8 mouse cellular contexts compared by ENCODE assay signal in genomic region chr2:38927115-38927979, GRCm38 (mm10). TPM values are rescaled to one million over a fixed set of nuclear protein-coding genes. Genes with fewer than 3 reads are reported as not detected.
DNase-seq lines count a peak whose midpoint lies in the region; ATAC-seq and TF ChIP-seq lines count a peak whose summit lies in the region.

Nr6a1 (minus strand) TSS chr2:38927688.

- TF ChIP-seq POLR2A in kidney, adult 2 months (IDR thresholded peaks at IDR 0.05; ENCODE audit: low read depth, low read length): no peak

- peak; percentile 68 for TF ChIP-seq CTCF in kidney, adult 2 months (conservative IDR thresholded peaks at IDR 0.05; ENCODE audit: insufficient read depth, insufficient read length, low read depth, low read length)

- H3K4me3 ChIP-seq in kidney, adult 2 months (ENCODE audit: insufficient read depth, low read depth, low read length): peak within 1 kb of the TSS; percentile 51
- H3K4me3 ChIP-seq in liver, embryonic 13.5 days (replicated peaks): peak within 1 kb of the TSS; percentile 84
- H3K4me3 ChIP-seq in stomach, embryonic 16.5 days (replicated peaks; ENCODE audit: low read length): peak within 1 kb of the TSS; percentile 50

- no peaks in the 10 kb centered on the region for H3K36me3 ChIP-seq in kidney, adult 2 months (ENCODE audit: control insufficient read depth, insufficient read depth, low read length)
- H3K36me3 ChIP-seq in liver, embryonic 13.5 days: no peaks in the 10 kb centered on the region
- no peaks in the 10 kb centered on the region for H3K36me3 ChIP-seq in stomach, embryonic 16.5 days (ENCODE audit: control insufficient read depth, insufficient read depth, low read length)

- peak; percentile 76 to 77 for DNase-seq in B cell, adult 2 months
- peak; percentile 73 for DNase-seq in adrenal gland, adult 2 months
- DNase-seq in embryo, embryonic 11.5 days (ENCODE audit: low read depth, low spot score): peak; percentile 63
- peak; percentile 66 to 82 for DNase-seq in heart, adult 18-20 months
- peak; percentile 63 for DNase-seq in kidney, adult 2 months
- peak; percentile 61 for DNase-seq in liver, embryonic 13.5 days
- DNase-seq in natural killer cell, adult 2 months (ENCODE audit: low spot score in 2 of 2): peak; percentile 47 to 64

- ATAC-seq in liver, embryonic 13.5 days (ENCODE audit: low read depth): 0 out of 2 replicates have a peak, but pooled peaks have one; percentile 16
- peak; percentile 38; the same call in 1 of the 2 replicates for ATAC-seq in stomach, embryonic 16.5 days (ENCODE audit: insufficient read depth, low FRiP score)

- H3K27ac ChIP-seq in kidney, adult 2 months (ENCODE audit: insufficient read depth, low read depth, low read length): no peak within 1 kb of the TSS
- H3K27ac ChIP-seq in liver, embryonic 13.5 days: no peak within 1 kb of the TSS
- peak within 1 kb of the TSS; percentile 35; the same call in 1 of the 2 replicates for H3K27ac ChIP-seq in stomach, embryonic 16.5 days (ENCODE audit: low read length)

- no peaks in the 10 kb centered on the region for H3K4me1 ChIP-seq in kidney, adult 2 months (ENCODE audit: control insufficient read depth, insufficient read depth, low read length)
- H3K4me1 ChIP-seq in liver, embryonic 13.5 days (replicated peaks): peaks cover 33% of the 10 kb centered on the region
- H3K4me1 ChIP-seq in stomach, embryonic 16.5 days (ENCODE audit: control insufficient read depth, insufficient read depth, low read length): peaks cover 10% of the 10 kb centered on the region

- peak within 1 kb of the TSS; percentile 88 for H3K4me2 ChIP-seq in liver, embryonic 13.5 days
- peak within 1 kb of the TSS; percentile 69 for H3K4me2 ChIP-seq in stomach, embryonic 16.5 days (ENCODE audit: low read depth, low read length)

- H3K27me3 ChIP-seq in kidney, adult 2 months (replicated peaks; ENCODE audit: control insufficient read depth, insufficient read depth, low read length): no peaks in the 10 kb centered on the region
- peaks cover 55% of the 10 kb centered on the region for H3K27me3 ChIP-seq in liver, embryonic 13.5 days
- H3K27me3 ChIP-seq in stomach, embryonic 16.5 days (ENCODE audit: control insufficient read depth, insufficient read depth, low read length): no peaks in the 10 kb centered on the region

- H3K9ac ChIP-seq in liver, embryonic 13.5 days: peak within 1 kb of the TSS; percentile 41
- H3K9ac ChIP-seq in stomach, embryonic 16.5 days (ENCODE audit: low read length): peak within 1 kb of the TSS; percentile 6; the same call in 1 of the 2 replicates

- H3K9me3 ChIP-seq in liver, embryonic 13.5 days (replicated peaks): no peaks in the 10 kb centered on the region
- no peaks in the 10 kb centered on the region for H3K9me3 ChIP-seq in stomach, embryonic 16.5 days (replicated peaks; ENCODE audit: control insufficient read depth, low read length)

- 4% methylated on average over 19 of the region's 19 CpGs for WGBS in kidney, adult 2 months
- WGBS in liver, embryonic 13.5 days (ENCODE audit: insufficient replicate concordance): 8% methylated on average over 19 of the region's 19 CpGs
- WGBS in stomach, embryonic 16.5 days: 4% methylated on average over 18 of the region's 19 CpGs

RNA-seq across cellular contexts. Expression of gene Nr6a1, which starts in this region (rescaled TPM):
- 1 to 10 TPM; 5.1 to 6.4 TPM for total RNA-seq in adrenal gland, adult 2 months (2021)
- 2.7 TPM in 2 replicates for polyA plus RNA-seq in adrenal gland, adult 2 months (2012; rRNA removed)
- 1 to 10 TPM in 1 of 2 experiments, under 1 TPM in 1; 0.82 to 1.2 TPM for total RNA-seq in heart, adult 18-20 months (2021)
- polyA plus RNA-seq in kidney, adult 2 months (2012; rRNA removed): 2.6 and 5.1 TPM in 2 replicates
- polyA plus RNA-seq in liver, embryonic 13.5 days (2015; fragmentation: Nextera tagmentation; extraction: Ambion mirVana): 0.83 and 1.4 TPM in 2 replicates
- 1.5 and 1.8 TPM in 2 replicates for polyA plus RNA-seq in stomach, embryonic 16.5 days (2015; fragmentation: Nextera tagmentation; extraction: Ambion mirVana)
